Mouse (Mus musculus) CH12.LX (cell line): ENCODE measurements at regions not wholly inside any gene's neighbourhood (a gene's known extent, or its start where the extent isn't known, plus 50 kb on each side); places are given as distances from the start of the nearest gene placed in this dataset.

Source experiments
- JUND ChIP-seq: conservative IDR thresholded peaks from 2 replicates; pipeline ENCODE4 v1.6.1; 2011; ENCODE audit warnings: low read depth, low read length, improper control_type of control experiment
- MAFK ChIP-seq: IDR thresholded peaks from 2 replicates; pipeline ENCODE4 v1.6.1; 2011; ENCODE audit warnings: low read length, improper control_type of control experiment; ENCODE audit not compliant: insufficient replicate concordance
- MAX ChIP-seq: IDR thresholded peaks from 2 replicates; pipeline ENCODE4 v1.6.1; 2011; ENCODE audit warnings: low read length, improper control_type of control experiment
- POLR2AphosphoS2 ChIP-seq: IDR thresholded peaks from 2 replicates; pipeline ENCODE4 v1.6.1; 2011; ENCODE audit warnings: low read depth, low read length, improper control_type of control experiment
- TCF12 ChIP-seq: IDR thresholded peaks from 2 replicates; pipeline ENCODE4 v1.6.1; 2014; ENCODE audit warnings: low read depth, mild to moderate bottlenecking, inconsistent platforms, low read length, improper control_type of control experiment
- USF1 ChIP-seq: IDR thresholded peaks from 2 replicates; pipeline ENCODE4 v1.6.1; 2014; ENCODE audit warnings: low read depth, mild to moderate bottlenecking, inconsistent platforms, low read length, improper control_type of control experiment

- TF ChIP-seq MAFK (no peak), POLR2AphosphoS2 (no peak), JUND (no peak), USF1 (no peak), TCF12 (no peak), MAX (no peak)
These were observed 235.8 kb downstream of the Foxo1 start for GRCm38 (mm10) chr3:52503925-52504324.
